Mouse (Mus musculus): ENCODE data around the gene Loxl1.

The Loxl1 gene

DNA sequence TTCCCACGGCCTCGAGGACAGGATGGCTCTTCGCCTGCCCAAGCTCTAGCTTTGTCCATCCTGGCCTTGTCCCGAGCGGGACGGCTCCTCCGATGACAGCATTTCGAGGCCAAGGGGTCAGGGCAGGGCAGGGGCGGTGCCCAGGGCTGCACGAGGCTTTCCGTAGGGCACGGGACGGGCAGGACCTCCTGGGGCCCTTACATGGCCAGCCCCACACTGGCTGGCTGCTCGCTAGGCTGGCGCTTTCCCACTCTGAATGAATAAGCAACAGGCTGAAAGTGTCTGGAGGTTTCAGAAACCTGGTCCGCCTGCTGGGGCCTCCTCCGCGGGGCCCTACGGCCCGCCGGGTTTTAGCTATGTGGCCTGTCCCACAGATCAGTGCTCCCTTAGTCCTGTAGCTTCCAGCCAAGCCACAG lies at the start of gene Loxl1:
TSS of gene Loxl1 (minus strand) at position 243 of the 416 bp plus-strand sequence.
- in situ Hi-C loops (cut with MboI; ENCODE audit: unreplicated experiment in 2 of 2): loop anchor here in 1 of 2 experiments (25.0 kb wide), 1 partner anchor 1451 kb away; the partner anchor contains the start of genes Cspg4 and Odf3l1

DNA sequence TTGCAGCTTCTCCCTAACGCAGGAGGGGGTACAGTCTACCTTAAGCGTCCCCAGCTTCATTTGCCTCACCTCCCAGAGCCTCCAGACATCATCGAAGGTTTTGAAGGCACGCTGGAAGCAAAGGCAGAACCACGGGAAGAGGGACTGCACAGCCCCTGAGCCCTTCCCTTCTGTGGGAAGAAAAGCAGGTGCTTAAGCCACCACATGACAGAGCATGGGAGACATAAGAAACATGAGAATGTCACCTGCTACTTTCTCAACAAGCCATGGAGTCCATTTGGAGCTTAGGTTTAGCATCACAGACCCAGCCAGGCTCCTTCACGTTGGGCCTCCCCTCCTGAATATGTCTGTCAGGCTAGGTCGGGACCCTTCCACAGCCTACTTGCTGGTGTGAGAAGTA lies 49.0 kb upstream of the Loxl1 start:
- in situ Hi-C loops (cut with MboI; ENCODE audit: unreplicated experiment in 2 of 2): loop anchor here in 1 of 2 experiments (10.0 kb wide), 1 partner anchor 67 kb away; no protein-coding TSS in a partner anchor

DNA sequence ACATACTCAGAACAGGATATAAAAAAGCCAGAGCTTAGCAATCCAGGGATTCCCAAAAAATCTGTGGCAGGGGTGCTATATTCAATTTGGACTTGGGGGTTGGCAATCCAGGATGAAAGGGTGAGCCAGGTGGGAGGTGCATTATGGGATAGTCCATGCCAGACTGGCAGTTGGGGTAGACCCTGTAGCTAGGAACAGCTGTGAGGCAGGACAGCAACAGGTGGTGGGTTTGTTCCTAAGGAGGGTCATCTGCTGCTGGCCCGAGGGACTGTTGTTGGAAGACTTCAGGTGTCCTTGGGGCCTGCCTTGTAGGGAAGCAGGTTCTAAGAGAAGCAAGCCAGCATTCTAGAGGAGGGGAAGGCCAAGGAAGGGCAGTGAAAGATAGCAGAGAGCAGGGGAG lies 48.4 kb upstream of the Loxl1 start:
- in situ Hi-C loops (cut with MboI; ENCODE audit: unreplicated experiment in 2 of 2): loop anchor here in 1 of 2 experiments (10.0 kb wide), 1 partner anchor 67 kb away; no protein-coding TSS in a partner anchor

DNA sequence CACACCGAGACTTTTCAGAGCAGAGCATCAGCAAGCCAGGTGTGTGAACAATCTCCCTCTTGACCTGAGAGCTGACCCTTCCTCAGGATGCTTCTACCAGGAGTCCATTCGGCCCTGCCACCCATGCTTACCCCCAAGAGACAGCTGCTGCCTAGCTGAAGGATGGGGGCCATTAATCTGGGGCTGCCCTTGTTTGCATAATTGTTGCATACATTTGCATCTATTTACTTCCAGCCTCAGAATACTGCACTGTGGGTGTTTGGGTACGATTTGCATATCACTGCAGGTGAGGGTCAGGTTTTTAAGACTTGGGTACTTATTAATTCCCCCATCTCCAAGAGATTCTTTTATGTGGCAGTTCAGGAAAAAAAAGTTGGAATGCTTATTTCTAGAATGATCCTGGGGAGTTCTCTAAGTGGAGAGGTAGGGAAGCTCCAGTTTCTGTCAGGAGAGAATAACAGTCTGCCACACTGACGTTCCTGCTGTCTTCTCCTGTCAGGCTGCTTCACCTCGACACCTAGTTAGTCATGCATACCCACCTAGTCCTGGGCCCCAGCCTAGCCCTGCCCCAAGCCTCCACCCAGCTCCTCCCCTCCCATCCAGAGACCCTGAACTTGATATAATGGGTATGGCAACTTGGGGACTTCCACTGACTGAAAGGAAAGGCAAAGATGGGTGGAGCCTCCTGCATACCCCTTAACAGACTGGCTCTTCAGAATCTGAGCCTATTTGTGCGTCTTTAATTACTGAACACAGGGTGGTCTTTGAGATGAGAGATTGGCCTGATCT lies 42.5 kb upstream of the Loxl1 start:
- in situ Hi-C loops (cut with MboI; ENCODE audit: unreplicated experiment in 2 of 2): no loop called here

DNA sequence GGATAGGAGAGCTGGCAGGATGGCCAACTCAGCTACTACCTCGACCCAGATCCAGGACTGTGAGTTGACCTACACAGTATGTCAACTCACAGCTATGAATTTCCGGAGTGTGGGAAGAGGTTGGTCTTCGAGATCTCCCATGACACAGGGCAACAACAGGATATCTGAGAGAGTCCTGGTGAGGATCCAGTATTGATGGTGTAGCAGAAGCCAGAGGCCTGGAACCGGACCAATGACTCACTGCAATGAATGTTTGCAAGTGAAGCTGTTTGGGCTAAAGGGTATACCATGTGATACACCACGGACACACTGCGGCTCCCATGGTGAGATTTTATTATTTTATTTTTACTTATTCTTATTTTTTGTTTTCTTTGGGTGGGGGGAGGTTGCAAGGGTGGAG lies 41.7 kb upstream of the Loxl1 start:
- in situ Hi-C loops (cut with MboI; ENCODE audit: unreplicated experiment in 2 of 2): no loop called here

DNA sequence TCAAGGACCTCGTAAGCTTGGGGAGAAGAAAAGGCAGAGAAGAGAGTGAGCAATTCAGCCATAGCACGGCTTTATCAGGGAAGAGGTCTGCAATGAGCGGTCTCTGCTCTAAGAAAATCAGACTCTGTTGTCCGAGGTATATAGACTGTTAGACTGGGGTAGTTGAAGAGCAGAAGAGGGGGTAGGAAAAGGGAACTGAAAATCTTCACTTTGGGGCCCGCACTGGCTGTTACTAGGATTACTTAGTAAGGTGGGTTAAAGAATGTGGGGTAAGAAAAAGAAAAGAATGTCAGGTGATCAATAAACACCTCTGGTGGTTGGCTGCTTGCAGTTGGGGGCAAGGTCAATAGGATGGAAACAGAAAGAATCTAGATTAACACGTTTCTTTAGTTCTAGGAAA lies 40.2 kb upstream of the Loxl1 start:
- in situ Hi-C loops (cut with MboI; ENCODE audit: unreplicated experiment in 2 of 2): no loop called here

DNA sequence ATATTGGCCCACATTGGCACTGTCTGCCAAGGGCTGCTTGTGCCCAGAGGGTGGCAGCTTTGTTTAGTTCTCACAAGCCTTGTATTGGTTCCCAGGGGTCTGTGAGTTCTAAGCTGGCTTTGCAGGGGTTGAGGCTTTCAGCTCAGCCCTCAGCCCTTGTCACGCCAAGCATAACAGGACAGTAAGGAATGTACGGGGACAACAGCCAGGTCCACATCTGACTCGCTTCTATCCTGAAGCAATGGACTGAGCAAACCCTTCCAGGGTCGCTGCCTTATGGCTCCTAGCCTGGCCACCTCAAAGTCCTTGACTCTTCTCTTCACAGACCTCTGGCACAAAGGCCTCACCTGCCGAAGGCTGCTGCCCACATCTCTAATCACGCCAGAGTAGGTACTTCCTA lies 34.8 kb upstream of the Loxl1 start:
- in situ Hi-C loops (cut with MboI; ENCODE audit: unreplicated experiment in 2 of 2): no loop called here

DNA sequence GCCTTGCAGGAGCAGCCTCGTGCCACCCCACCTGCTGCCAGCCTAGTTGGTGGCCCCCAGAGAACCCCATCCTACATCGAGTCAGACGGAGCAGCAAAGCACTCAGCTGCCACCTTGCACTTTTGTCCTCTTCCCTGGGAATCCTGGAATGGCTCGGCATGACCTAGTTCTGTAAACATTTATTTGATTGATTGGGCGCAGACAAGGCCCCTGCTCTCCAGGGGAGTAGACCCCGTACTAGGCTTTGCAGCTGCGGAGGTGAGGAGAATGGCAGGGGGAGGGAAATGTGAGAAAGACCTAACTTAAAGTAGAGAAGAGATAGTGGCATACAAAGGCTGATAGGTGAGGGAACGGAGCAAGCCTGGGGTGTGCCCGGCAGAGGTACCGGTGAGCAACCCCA lies 33.5 kb upstream of the Loxl1 start:
- in situ Hi-C loops (cut with MboI; ENCODE audit: unreplicated experiment in 2 of 2): no loop called here

DNA sequence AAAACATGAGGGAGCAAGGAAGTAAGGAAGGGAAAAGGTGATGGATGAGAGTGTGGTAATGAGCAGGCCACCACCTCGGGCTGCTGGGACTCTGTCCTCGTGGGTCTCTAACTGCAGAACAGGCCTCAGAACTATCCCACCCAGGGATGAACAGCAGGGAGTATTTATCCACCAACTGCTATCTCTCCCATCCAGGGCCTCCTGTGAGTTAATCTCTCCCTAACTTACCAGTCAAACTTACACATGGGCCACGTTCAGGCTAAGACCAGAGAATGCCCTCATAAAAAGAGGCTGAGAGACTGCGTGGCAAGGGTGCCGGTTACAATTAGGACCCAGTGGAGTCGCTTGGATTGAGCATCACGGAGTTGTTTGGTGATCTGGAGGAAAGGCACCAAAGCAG lies 33.0 kb upstream of the Loxl1 start:
- in situ Hi-C loops (cut with MboI; ENCODE audit: unreplicated experiment in 2 of 2): no loop called here

DNA sequence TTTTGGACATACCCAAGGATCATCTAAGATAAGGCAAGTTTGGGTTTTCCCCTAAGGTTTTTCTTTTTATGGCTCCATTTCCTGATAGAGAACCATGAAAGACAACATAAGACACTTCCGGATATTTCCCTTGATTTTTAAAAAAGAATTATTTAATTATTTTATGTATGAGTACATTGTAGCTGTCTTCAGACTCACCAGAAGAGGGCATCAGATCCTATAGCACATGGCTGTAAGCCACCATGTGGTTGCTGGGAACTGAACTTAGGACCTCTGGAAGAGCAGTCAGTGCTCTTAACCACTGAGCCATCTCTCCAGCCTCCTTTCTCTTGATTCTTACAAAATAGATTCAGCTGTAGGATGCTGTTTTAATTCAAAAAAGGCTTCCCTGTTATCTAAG lies 28.8 kb upstream of the Loxl1 start:
- in situ Hi-C loops (cut with MboI; ENCODE audit: unreplicated experiment in 2 of 2): no loop called here

DNA sequence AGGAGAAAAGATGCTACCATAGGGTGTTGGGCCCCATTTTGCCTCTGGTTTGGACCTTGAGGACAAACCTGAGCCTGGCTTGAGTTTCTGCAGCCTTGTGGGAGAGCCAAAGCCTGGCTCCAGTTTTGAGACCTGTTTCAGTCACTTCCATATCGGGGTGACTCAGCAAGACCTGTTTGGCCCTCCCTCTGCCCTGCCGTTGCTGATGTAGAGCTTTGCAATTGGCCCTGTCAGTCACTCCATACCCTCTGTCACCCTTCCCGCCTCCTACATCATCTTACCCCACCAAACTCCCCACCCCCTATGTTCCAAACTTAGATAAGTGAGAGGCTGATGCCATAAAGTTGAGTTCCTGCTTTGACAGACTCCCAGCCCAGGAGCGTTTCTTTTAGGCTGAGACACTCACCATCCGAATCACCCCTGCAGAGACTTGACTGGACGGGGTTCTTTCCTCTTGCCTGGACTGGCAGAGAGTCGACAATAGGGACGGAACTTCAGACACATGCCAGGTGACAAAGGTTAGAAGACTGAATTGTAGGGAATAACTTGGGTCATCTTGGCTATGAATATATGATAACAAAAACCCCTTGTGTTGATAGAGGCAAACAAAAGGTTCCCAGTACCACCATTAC lies 23.8 kb upstream of the Loxl1 start:
- in situ Hi-C loops (cut with MboI; ENCODE audit: unreplicated experiment in 2 of 2): no loop called here

DNA sequence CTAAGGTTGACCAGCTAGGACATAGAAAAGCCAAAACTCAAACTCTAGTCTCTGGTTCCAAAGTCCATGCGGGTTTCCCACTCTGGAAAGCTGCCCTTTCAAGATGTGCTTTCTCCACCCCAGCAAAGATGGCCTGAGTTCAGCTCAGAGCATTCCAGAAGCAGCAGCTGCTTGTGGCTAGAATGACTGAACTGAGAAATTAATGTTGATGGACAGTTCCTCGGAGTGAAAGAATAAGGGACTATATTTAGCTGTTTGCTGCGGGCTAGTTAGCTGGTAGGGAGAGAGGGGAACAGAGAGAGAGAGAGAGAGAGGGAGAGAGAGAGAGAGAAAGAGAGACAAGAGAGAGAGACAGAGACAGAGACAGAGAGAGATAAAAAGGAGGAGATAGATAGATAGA lies 18.3 kb upstream of the Loxl1 start:
- in situ Hi-C loops (cut with MboI; ENCODE audit: unreplicated experiment in 2 of 2): no loop called here

DNA sequence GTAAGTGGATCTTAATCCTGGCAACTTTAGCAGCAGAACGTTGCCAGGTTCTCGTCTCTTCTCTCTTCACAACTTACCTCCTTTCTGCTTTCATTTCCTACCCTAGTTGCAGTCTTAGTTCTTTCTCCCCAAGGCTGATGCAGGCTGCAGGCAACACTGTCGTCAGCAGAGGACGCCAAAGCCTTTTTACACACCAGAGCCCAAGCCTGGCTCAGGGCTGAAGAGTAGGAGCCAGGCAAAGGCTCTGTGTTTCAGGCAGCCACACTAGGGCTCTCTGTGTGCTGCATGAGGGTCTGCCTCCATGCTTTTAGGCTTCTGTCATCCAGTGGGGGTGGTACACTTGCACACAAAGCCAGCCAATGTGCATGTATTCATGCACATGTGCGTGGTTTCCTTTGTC lies 17.3 kb upstream of the Loxl1 start:
- in situ Hi-C loops (cut with MboI; ENCODE audit: unreplicated experiment in 2 of 2): no loop called here

DNA sequence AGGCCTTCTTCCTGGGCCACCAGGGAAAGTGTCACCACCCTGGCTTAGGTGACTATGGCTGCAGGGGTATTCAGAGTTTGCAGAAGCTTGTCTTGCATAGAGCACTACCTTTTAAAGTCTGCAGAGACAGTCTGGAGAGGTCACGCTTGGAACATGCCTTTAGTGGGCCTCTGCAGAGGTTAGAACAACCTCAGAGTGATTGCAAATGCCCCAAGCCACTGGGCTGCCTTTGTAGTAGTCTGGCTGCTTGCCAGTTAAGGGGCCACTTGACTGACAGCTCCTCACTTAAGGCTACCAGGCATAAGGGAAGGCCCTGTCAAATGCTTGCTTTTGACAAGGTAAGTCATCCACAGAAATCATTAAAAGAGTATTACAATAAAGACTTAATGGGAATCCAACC lies 14.4 kb upstream of the Loxl1 start:
- in situ Hi-C loops (cut with MboI; ENCODE audit: unreplicated experiment in 2 of 2): no loop called here

DNA sequence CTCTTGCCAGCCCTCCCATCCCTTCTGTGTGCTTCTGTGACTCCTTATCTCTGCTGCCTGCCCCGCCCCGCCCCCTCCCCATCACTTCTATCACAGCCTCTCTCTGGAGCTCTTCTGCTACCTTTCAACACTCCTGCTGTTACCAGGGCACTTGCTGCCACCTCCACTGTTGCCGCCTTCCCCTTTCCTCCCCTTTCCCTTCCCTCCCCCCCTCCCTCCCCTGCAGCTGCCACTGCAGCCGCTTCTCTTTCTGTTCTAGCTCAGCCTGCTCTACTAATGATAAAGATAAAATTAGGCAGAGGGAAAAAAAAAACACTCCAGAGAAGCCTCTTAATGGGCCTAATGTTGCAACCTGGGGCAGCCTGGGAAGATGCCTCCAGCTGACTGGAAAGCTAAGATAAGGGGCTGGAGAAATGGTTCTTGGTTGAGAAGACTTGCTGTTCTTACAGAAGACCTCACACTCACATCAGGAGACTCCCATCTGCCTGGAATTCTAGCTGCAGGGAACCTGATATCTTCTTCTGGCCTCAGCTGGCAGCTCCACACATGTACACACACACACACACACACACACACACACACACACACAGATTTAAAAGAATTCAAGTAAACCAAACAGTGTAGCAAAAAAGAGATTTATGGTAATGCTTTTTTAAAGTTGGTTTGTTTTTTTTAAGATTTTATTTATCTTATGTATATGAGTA lies 13.6 kb upstream of the Loxl1 start:
- in situ Hi-C loops (cut with MboI; ENCODE audit: unreplicated experiment in 2 of 2): no loop called here

DNA sequence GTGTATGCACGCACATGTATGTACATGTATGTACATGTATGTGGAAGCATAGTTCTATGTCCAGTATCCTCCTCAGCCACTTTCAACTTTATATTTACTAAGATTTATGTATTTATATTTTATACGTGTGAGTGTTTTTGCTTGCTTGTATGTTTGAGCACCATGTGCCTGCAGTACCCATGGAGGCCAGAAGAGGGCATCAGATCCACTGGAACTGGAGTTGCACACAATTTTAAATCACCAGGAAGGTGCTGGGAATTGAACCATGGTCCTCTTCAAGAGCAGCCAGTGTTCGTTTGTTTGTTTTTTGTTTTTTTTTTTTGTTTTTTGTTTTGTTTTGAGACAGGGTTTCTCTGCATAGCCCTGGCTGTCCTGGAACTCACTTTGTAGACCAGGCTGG lies 8.7 kb upstream of the Loxl1 start:
- in situ Hi-C loops (cut with MboI; ENCODE audit: unreplicated experiment in 2 of 2): loop anchor here in 1 of 2 experiments (25.0 kb wide), 1 partner anchor 1459 kb away; the partner anchor contains the start of genes Cspg4 and Odf3l1

DNA sequence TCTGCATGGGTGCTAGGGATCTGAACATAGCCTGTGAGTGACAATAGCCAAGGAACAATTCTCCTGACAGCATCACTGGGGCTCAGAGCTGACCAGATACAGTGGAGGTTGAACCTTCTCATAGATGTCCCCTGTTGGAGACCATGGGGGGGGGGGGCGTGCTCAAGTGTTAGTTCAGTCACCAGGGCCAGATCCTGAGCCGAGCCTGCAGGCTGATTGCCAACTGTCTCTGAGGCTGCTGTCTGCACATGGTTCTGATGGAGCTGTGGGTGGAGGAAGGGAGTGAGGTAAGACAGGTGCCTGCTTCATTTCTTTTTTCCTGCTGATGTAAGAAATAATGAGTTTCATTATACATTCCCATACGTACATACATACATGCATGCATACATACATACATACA lies 5.3 kb upstream of the Loxl1 start:
- in situ Hi-C loops (cut with MboI; ENCODE audit: unreplicated experiment in 2 of 2): loop anchor here in 1 of 2 experiments (25.0 kb wide), 1 partner anchor 1456 kb away; the partner anchor contains the start of genes Cspg4 and Odf3l1

DNA sequence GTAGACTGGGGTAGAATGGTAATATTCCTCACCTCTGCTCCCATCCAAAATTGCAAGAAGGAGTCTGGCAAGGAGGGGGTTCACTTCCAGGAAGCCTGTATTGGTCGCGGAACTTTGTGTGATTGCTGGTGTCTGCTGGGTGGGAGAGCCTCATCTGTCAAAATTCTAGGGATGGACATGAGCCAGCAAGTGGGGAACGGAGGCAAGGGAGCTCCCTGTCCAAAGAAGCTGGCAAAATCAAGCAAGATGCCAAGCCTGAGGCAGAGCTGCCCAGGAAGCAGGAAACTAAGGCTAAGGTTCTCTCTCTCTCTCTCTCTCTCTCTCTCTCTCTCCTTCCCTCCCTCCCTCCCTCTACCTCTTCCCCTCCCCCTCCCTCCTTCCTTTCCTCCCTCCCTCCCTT lies 4.4 kb upstream of the Loxl1 start:
- in situ Hi-C loops (cut with MboI; ENCODE audit: unreplicated experiment in 2 of 2): loop anchor here in 1 of 2 experiments (25.0 kb wide), 1 partner anchor 1455 kb away; the partner anchor contains the start of genes Cspg4 and Odf3l1

DNA sequence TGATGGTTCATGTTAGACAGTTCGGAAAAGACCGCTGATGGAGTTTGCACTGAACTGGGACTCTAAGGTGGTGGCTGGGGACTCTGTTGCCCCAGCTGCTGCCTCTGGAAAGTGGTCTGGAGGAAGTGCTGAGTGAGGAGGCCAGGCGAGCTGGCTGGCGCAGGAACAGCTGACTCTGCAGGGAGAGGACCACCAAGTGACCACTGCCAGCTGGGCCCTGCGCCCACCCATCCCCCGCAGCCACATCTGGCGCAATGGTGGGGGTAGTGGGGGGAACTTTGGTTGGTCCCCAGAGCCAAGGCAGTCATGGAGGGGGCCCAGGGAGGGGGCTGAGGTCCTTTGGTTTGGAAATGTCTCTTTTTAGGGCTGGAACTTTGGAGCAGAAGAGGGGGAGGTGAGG lies 3.8 kb upstream of the Loxl1 start:
- in situ Hi-C loops (cut with MboI; ENCODE audit: unreplicated experiment in 2 of 2): loop anchor here in 1 of 2 experiments (25.0 kb wide), 1 partner anchor 1454 kb away; the partner anchor contains the start of genes Cspg4 and Odf3l1

DNA sequence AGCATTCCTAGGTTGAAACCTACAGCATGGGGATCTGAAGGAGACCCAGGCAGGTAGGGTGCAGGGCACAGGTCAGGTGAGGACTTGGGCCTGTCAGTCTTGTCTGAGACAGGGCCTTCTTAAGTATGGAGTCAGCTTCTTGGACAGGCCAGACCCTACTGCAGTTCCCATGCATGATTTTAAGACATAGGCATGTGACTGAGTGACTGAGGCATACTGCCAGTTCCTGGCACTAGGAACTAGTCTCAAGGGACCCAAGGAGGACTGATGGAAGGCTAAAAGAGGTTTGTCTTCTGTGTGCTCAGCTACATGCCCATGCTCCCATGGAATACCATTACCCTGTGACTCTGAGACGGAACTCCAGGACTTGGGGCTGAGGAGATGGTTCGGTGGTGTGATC lies 2.9 kb upstream of the Loxl1 start:
- in situ Hi-C loops (cut with MboI; ENCODE audit: unreplicated experiment in 2 of 2): loop anchor here in 1 of 2 experiments (25.0 kb wide), 1 partner anchor 1454 kb away; the partner anchor contains the start of genes Cspg4 and Odf3l1
